Mouse (Mus musculus): ENCODE data around the gene Plcd1.

The Plcd1 gene

GRCm38 (mm10) chr9:119090462-119090861, 2.8 kb downstream of the Plcd1 start:
- DNase-seq = no peak

GRCm38 (mm10) chr9:119089437-119089836, 3.9 kb downstream of the Plcd1 start:
- DNase-seq = no peak

GRCm38 (mm10) chr9:119088148-119088801, 5.0 kb downstream of the Plcd1 start:
- DNase-seq = peak; percentile 68 to 80

GRCm38 (mm10) chr9:119087309-119087708, 6.0 kb downstream of the Plcd1 start:
- no peak for DNase-seq

- DNase-seq = no peak
These were observed 6.9 kb downstream of the Plcd1 start for GRCm38 (mm10) chr9:119086451-119086850.

- no peak for DNase-seq
These were observed 9.3 kb downstream of the Plcd1 start for GRCm38 (mm10) chr9:119083966-119084365.

- DNase-seq = no peak
These were observed 10.5 kb downstream of the Plcd1 start for GRCm38 (mm10) chr9:119082656-119083430.

GRCm38 (mm10) chr9:119082039-119082438, 11.3 kb downstream of the Plcd1 start:
- no peak for DNase-seq

GRCm38 (mm10) chr9:119080040-119080675, 13.1 kb downstream of the Plcd1 start:
- DNase-seq = no peak

GRCm38 (mm10) chr9:119075685-119076084, 17.6 kb downstream of the Plcd1 start:
- DNase-seq = no peak

GRCm38 (mm10) chr9:119073184-119073895, 20.0 kb downstream of the Plcd1 start:
- no peak for DNase-seq

- DNase-seq = no peak
These were observed 21.5 kb downstream of the Plcd1 start for GRCm38 (mm10) chr9:119071786-119072185.

- DNase-seq = no peak
These were observed 23.0 kb downstream of the Plcd1 start for GRCm38 (mm10) chr9:119070173-119070825.

GRCm38 (mm10) chr9:119068266-119068665, 25.0 kb downstream of the Plcd1 start:
- no peak for DNase-seq

- peak; percentile 83 to 88 for DNase-seq
These were observed 25.7 kb downstream of the Plcd1 start for GRCm38 (mm10) chr9:119067601-119068000.

GRCm38 (mm10) chr9:119064296-119064695, 29.0 kb downstream of the Plcd1 start:
- DNase-seq = no peak

GRCm38 (mm10) chr9:119063036-119063644, 30.2 kb downstream of the Plcd1 start:
- DNase-seq = no peak

GRCm38 (mm10) chr9:119060701-119061100, 32.6 kb downstream of the Plcd1 start:
- no peak for DNase-seq

- no peak for DNase-seq
These were observed 35.1 kb downstream of the Plcd1 start for GRCm38 (mm10) chr9:119058245-119058644.

GRCm38 (mm10) chr9:119055336-119055735, 38.0 kb downstream of the Plcd1 start:
- no peak for DNase-seq

GRCm38 (mm10) chr9:119053964-119054576, 39.2 kb downstream of the Plcd1 start:
- no peak for DNase-seq

Data from cerebellum, postnatal 25 days (tissue).